Comparison of ENCODE assay signal across 20 mouse cellular contexts in genomic region chr11:63785965-63786364, GRCm38 (mm10).
"Had no signal": no experiment of that assay in that cellular context is flagged by ENCODE, and none has a peak within 500 bp of the region (broad histone marks: within the 10 kb centered on the region; RNA-seq: fewer than 3 reads in every experiment).

No protein-coding gene starts in this region.

- H3K27ac ChIP-seq: gastrocnemius, adult 2 months; heart, embryonic 10.5 days; hindbrain, embryonic 12.5 days; hindbrain, embryonic 15.5 days; intestine, embryonic 15.5 days; layer of hippocampus, adult 2 months; left cerebral cortex, adult 2 months; limb, embryonic 10.5 days; limb, embryonic 12.5 days; liver, embryonic 12.5 days had no signal

- H3K27me3 ChIP-seq: hindbrain, embryonic 15.5 days; intestine, embryonic 15.5 days; liver, embryonic 12.5 days had no signal

- ATAC-seq: inflammation-experienced regulatory T-cells, adult 6 months; intestine, embryonic 15.5 days; intestine, postnatal 0 days; liver, embryonic 12.5 days had no signal

- H3K4me1 ChIP-seq: intestine, embryonic 15.5 days; liver, embryonic 12.5 days had no signal

- DNase-seq: gastrocnemius, adult 2 months; gastrocnemius, postnatal 10 days; gastrocnemius, postnatal 25 days; heart, adult 18-20 months; heart, postnatal 10 days; heart, postnatal 4 days; liver had no signal

- H3K36me3 ChIP-seq: heart, embryonic 10.5 days; heart, embryonic 12.5 days; hindbrain, embryonic 10.5 days; hindbrain, embryonic 12.5 days; hindbrain, embryonic 15.5 days; intestine, embryonic 15.5 days; limb, embryonic 10.5 days; limb, embryonic 12.5 days; liver, embryonic 12.5 days had no signal

- H3K9me3 ChIP-seq: heart, embryonic 10.5 days; hindbrain, embryonic 10.5 days; hindbrain, embryonic 12.5 days; hindbrain, embryonic 15.5 days; intestine, embryonic 15.5 days; limb, embryonic 10.5 days; limb, embryonic 12.5 days; liver, embryonic 12.5 days had no signal

- H3K4me2 ChIP-seq: heart, embryonic 12.5 days; hindbrain, embryonic 15.5 days; intestine, embryonic 15.5 days; limb, embryonic 12.5 days; liver, embryonic 12.5 days had no signal

- H3K9ac ChIP-seq: heart, embryonic 12.5 days; hindbrain, embryonic 12.5 days; hindbrain, embryonic 15.5 days; intestine, embryonic 15.5 days; limb, embryonic 12.5 days; liver, embryonic 12.5 days had no signal

- H3K4me3 ChIP-seq: gastrocnemius, adult 2 months; heart, embryonic 10.5 days; heart, embryonic 12.5 days; hindbrain, embryonic 10.5 days; hindbrain, embryonic 12.5 days; hindbrain, embryonic 15.5 days; intestine, embryonic 15.5 days; layer of hippocampus, adult 2 months; left cerebral cortex, adult 2 months; limb, embryonic 10.5 days; limb, embryonic 12.5 days; liver, embryonic 12.5 days had no signal
